Mouse (Mus musculus) cortical plate, adult 2 months (tissue): ENCODE measurements around the gene Strn3. TPM values are rescaled to one million over a fixed set of nuclear protein-coding genes. Genes with fewer than 3 reads are reported as not detected.

Experiments used
- H3K27ac ChIP-seq: fragments of 200-500 bp; 2 replicates; pipeline ENCODE4 v1.5.1; 2012; ENCODE audit warnings: low read length, control low read depth, inconsistent platforms; ENCODE audit not compliant: insufficient read depth
- H3K4me1 ChIP-seq: fragments of 200-500 bp; 2 replicates; pipeline ENCODE4 v1.6.1; 2011; ENCODE audit warnings: low read length; ENCODE audit not compliant: control insufficient read depth, insufficient read depth
- H3K4me3 ChIP-seq: fragments of 200-500 bp; 2 replicates; pipeline ENCODE4 v1.5.1; 2011; ENCODE audit warnings: mild to moderate bottlenecking, low read length, control low read depth; ENCODE audit not compliant: insufficient read depth
- CTCF ChIP-seq: fragments of 200-500 bp; IDR thresholded peaks from 2 replicates; pipeline ENCODE4 v1.5.1; 2011; ENCODE audit warnings: mild to moderate bottlenecking, control low read depth, low read length; ENCODE audit not compliant: insufficient read depth; ENCODE audit errors: extremely low read depth
- POLR2A ChIP-seq: fragments of 200-500 bp; IDR thresholded peaks from 2 replicates; pipeline ENCODE4 v1.6.1; 2011; ENCODE audit warnings: mild to moderate bottlenecking, low read length, control low read depth; ENCODE audit not compliant: insufficient read depth; ENCODE audit errors: extremely low read depth
- polyA plus RNA-seq: library from polyadenylated mRNA; depleted of rRNA; stranded (reverse); fragments of >200 nt; gene quantifications from 2 replicates; pipeline ENCODE4 v1.2.3, GENCODE M21; 2012

The Strn3 gene
- polyA plus RNA-seq, 1 experiment = 56.0 TPM

DNA sequence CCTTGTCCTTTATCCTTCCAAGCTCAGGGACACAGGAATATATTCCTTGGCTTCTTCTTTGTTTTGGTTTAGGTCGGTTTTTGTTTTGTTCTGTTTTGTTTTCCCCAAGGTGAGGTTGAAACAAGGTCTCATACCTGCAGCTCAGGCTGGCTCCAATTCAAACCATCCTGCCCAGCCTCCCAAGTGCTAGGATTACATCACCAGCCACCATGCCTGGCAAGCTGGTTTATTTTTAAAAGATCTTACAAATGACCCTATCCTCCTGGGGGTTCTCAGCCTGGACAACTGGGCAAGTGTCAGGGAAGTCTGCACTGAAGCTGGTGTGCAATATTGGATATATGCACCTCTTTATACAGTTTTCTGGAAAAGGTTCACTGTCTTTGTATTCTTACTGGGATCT lies 21.0 kb upstream of the Strn3 start:
- no peak overlapping the region for H3K4me3 ChIP-seq
- peaks cover 10% of the 10 kb centered on the region for H3K4me1 ChIP-seq
- TF ChIP-seq POLR2A (no peak), CTCF (no peak)
- H3K27ac ChIP-seq = no peak overlapping the region

DNA sequence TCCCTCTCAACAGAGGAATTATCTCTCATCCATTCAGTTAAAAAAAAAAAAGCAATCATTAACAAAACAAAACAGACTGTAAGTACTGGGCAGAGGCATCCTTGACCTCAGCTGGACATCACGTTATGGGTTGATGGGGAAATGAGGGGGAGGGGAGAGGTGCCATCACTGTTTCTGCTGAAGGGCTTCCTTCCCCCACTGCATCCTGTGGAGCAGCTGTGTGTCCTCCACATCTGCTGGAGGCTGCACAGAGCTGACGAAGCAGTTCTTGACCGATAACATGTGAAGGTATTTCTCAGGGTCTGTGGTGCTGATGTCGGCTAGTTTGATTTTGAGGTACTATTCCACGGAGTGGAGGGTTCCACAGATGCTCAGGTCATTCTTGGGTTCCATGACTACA lies 18.5 kb upstream of the Strn3 start:
- no peak for TF ChIP-seq POLR2A
- no peak for TF ChIP-seq CTCF
- Histone ChIP-seq H3K27ac (no peak overlapping the region), H3K4me3 (no peak overlapping the region), H3K4me1 (peaks cover 7% of the 10 kb centered on the region)

DNA sequence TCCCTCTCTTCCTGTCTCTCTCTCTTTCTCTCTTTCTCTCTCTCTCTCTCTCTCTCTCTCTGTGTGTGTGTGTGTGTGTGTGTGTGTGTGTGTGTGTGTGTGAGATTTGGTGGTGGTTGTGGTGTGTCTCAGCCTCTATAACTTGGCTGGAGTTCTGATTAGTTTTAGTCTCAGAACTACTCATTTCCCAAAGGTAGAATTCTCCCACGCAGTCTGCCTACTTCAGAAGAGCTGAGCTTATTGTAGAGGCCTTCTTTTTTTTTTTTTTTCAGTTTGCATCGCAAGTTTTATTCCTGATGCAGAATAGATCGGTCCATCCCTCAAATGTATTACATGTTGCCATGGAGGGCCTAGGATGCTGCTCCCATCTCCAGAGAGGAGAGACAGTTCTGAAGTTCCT lies 18.0 kb upstream of the Strn3 start:
- Histone ChIP-seq H3K27ac (no peak overlapping the region), H3K4me1 (peaks cover 7% of the 10 kb centered on the region), H3K4me3 (no peak overlapping the region)
- TF ChIP-seq POLR2A = no peak
- no peak for TF ChIP-seq CTCF

DNA sequence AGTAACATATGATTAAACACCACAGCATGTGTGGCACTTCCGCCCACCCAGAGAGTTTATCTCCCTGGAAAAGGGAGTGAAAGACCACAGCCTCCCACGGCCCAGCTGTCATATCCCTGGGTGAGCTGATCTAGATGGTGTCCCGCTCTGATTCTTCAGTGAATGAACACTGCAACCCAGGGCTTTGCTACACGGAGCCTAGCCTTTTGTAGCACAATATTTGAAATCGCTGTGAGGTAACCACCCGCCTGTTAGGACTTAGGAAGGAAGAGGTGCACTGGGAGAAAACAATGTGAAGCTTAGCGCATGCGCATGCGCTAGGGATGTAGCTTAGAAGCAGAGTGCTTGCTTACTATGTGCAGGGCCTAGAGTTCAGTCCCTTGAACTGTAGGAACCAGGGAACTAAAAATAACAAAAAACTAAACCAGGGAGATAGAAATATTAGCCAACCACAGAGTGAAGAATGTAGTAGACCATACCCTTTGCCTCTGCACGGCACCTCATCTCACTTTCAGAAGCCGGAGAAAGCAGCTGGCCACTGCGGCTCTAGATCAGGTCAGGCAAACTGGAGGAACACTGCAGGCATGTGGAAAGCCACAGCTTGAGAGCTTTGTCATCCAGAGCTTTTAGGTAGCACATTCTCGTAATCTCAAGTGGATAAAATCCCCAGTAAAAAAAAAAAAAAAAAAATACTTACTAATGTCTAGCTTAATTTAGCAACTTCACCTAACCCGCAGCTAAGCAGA lies 17.4 kb upstream of the Strn3 start:
- Histone ChIP-seq H3K4me3 (no peak overlapping the region), H3K27ac (no peak overlapping the region)

DNA sequence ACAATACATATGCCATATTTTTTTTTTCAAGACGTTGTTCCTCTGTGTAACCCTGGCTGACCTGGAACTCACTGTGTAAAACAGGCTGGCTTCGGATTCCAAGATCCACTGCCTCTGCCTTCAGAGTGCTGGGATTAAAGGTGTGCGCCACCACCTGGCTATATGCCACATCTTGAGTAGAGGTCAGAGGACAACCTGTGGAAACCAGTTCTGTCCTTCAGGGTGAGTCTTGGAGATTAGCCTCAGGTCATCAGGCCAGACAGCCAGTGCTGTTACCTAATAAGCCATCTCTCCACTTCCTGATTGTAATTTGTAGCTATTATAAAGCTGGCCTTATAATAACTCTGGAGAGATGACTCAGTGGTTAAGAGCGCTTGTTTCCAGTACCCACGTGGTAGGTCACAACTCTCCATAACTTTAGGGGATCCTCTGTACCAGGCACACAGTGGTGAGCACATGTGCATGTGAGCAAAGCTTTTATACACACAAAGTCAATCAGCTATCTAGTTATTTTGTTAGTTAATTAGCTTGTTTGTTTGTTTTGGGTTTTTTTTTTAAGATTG lies 15.1 kb upstream of the Strn3 start:
- no peak overlapping the region for H3K4me3 ChIP-seq
- TF ChIP-seq POLR2A = no peak
- no peak for TF ChIP-seq CTCF
- no peak overlapping the region for H3K27ac ChIP-seq

More for the DNA sequence above, 17.4 kb upstream of the Strn3 start:
- H3K4me1 ChIP-seq = peaks cover 7% of the 10 kb centered on the region
- TF ChIP-seq POLR2A (no peak), CTCF (no peak)

DNA sequence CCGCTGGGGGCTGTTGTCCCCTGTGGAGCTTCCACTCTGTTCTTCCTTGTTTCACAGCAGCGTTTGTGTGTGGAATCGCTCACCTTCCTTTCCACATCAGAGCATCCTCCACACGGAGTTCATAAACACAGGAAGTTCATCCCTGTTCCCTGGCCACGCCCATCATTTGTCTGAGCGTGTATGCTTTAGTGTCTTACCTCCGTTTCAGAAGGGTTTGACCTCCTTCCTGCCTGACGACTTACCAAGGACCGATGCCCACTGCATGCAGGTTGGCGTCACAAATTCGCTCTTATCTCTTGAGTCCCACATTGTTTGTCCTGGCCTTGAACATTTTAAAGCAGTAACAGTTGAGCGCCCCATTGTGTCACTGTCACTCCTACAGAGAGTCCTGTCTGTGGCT lies 14.1 kb upstream of the Strn3 start:
- Histone ChIP-seq H3K4me1 (peaks cover 7% of the 10 kb centered on the region), H3K27ac (no peak overlapping the region), H3K4me3 (no peak overlapping the region)
- TF ChIP-seq CTCF = no peak
- TF ChIP-seq POLR2A = no peak

More for the DNA sequence above, 15.1 kb upstream of the Strn3 start:
- peaks cover 7% of the 10 kb centered on the region for H3K4me1 ChIP-seq

DNA sequence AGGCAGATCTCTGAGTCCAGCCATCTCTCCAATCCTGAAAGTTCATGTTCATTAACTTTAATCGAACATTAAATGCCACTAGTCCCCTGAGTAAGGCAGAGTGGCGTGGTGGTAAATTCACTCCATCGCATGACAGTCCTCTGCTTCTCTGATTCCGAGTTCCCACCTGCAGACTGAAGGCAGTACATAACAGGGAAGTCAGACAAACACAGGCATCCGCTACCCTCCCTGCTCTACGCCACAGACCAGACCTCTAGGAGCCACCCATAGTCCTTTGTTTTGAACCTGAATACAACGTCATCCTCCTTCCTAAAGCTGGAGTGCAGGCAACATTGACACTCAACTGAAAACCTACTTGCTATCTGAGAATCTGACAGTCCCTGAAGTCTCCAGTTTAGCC lies 12.9 kb upstream of the Strn3 start:
- TF ChIP-seq CTCF = no peak
- TF ChIP-seq POLR2A = no peak
- H3K27ac ChIP-seq = no peak overlapping the region
- peaks cover 4% of the 10 kb centered on the region for H3K4me1 ChIP-seq
- H3K4me3 ChIP-seq = no peak overlapping the region

DNA sequence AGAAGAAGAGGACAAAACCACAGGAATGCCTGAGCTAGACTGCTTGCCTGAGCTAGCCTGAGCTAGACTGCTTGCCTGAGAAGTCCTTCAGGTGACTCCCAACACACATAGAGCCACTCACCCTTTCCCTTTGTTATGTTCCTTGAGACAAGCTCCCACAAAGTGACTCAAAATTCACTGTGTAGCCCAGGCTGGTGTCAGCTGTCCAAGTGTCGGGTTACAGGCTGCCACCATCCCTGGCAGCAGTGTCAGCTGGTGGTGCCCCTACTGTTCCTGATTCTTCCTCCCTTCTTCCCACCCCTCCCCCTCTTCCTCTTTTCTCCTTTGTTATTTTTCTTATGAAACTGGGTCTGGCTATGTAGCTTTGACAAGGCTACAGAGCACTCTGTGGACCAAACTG lies 12.2 kb upstream of the Strn3 start:
- H3K4me1 ChIP-seq = peaks cover 1% of the 10 kb centered on the region; the same call in 1 of the 2 replicates
- no peak overlapping the region for H3K4me3 ChIP-seq
- no peak for TF ChIP-seq CTCF
- no peak for TF ChIP-seq POLR2A
- H3K27ac ChIP-seq = no peak overlapping the region

DNA sequence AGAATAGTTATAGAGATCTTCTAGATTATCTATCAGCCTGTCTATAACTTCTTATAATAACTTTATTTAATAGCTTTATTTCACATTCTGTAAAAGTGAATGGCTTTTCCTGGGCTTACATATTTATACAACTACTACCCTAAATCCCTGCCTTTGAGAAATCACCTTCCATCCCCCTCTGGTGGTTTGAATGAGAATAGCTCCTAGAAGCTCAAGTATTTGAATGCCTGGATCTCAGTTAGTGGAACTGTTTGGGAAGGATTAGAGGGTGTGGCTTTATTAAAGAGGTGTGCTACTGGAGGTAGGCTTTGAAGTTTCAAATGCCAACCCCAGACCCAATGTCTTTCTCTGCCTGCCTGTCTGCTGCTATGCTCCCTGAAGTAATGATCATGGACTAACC lies 10.0 kb upstream of the Strn3 start:
- no peak overlapping the region for H3K27ac ChIP-seq
- peaks cover 1% of the 10 kb centered on the region; the same call in 1 of the 2 replicates for H3K4me1 ChIP-seq
- TF ChIP-seq CTCF = no peak
- no peak for TF ChIP-seq POLR2A
- no peak overlapping the region for H3K4me3 ChIP-seq
